Mouse (Mus musculus): ENCODE measurements around the gene U2surp.
"Not testable (repeated sequence)": the region's sequence is repeated elsewhere in the genome, so short reads cannot be mapped to it uniquely, and the experiment has no call there.

Gene U2surp

GRCm38 (mm10) chr9:95478443-95478842 lies 33.4 kb downstream of the U2surp start:
- in situ Hi-C loops (cut with MboI; ENCODE audit: low sequenced_read_pairs) = no loop called here

- in situ Hi-C loops (cut with MboI; ENCODE audit: low sequenced_read_pairs) = no loop called here
Observed at GRCm38 (mm10) chr9:95472926-95473325, 38.9 kb downstream of the U2surp start.

- in situ Hi-C loops (cut with MboI; ENCODE audit: low sequenced_read_pairs) = not testable (repeated sequence)
Observed at GRCm38 (mm10) chr9:95469011-95469576, 42.7 kb downstream of the U2surp start.

GRCm38 (mm10) chr9:95464028-95464427 lies 47.8 kb downstream of the U2surp start:
- in situ Hi-C loops (cut with MboI; ENCODE audit: low sequenced_read_pairs) = no loop called here

GRCm38 (mm10) chr9:95451931-95452330 lies 59.9 kb downstream of the U2surp start:
- in situ Hi-C loops (cut with MboI; ENCODE audit: low sequenced_read_pairs) = no loop called here

GRCm38 (mm10) chr9:95450586-95450985 lies 61.2 kb downstream of the U2surp start:
- in situ Hi-C loops (cut with MboI; ENCODE audit: low sequenced_read_pairs) = no loop called here

- in situ Hi-C loops (cut with MboI; ENCODE audit: low sequenced_read_pairs) = no loop called here
Observed at GRCm38 (mm10) chr9:95442321-95442731, 69.5 kb downstream of the U2surp start.

GRCm38 (mm10) chr9:95437883-95438282 lies 73.9 kb downstream of the U2surp start:
- in situ Hi-C loops (cut with MboI; ENCODE audit: low sequenced_read_pairs) = no loop called here

GRCm38 (mm10) chr9:95436294-95436613 lies 75.5 kb downstream of the U2surp start:
- in situ Hi-C loops (cut with MboI; ENCODE audit: low sequenced_read_pairs) = no loop called here

- in situ Hi-C loops (cut with MboI; ENCODE audit: low sequenced_read_pairs) = no loop called here
Observed at GRCm38 (mm10) chr9:95435506-95436293, 76.1 kb downstream of the U2surp start.

- in situ Hi-C loops (cut with MboI; ENCODE audit: low sequenced_read_pairs) = no loop called here
Observed at GRCm38 (mm10) chr9:95428277-95428676, 83.5 kb downstream of the U2surp start.

- in situ Hi-C loops (cut with MboI; ENCODE audit: low sequenced_read_pairs) = no loop called here
Observed at GRCm38 (mm10) chr9:95413911-95414310, 97.9 kb downstream of the U2surp start.

- in situ Hi-C loops (cut with MboI; ENCODE audit: low sequenced_read_pairs) = no loop called here
Observed at GRCm38 (mm10) chr9:95412047-95412446, 99.7 kb downstream of the U2surp start.

GRCm38 (mm10) chr9:95407586-95408220 lies 104.1 kb downstream of the U2surp start:
- in situ Hi-C loops (cut with MboI; ENCODE audit: low sequenced_read_pairs) = no loop called here

All from CH12F3 (cell line).